Comparison of ENCODE assay signal across 29 mouse cellular contexts in the genomic region with DNA sequence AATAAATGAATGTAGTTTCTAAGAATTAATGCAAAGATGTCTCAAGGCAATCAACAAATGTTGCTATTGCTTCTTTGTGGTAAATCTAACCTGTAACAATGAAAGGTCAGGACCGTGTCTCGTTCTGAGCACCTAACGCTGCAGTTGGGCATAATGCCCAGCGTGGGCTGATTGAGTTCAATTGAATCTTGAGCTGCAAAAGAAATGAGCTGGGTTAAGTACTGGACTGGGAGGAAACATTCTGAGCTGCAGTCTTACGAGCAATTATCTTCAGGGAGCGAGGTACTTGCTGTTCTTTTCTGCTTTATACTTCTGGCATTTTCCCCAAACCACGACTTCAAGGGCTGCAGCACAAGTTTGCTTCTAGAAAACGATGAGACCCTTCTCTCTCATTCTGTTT. TPM values are rescaled to one million over a fixed set of nuclear protein-coding genes. Genes with fewer than 3 reads are reported as not detected.
DNase-seq lines count a peak whose midpoint lies in the region; ATAC-seq and TF ChIP-seq lines count a peak whose summit lies in the region.
"Had no signal": no experiment of that assay in that cellular context is flagged by ENCODE, and none has a peak within 500 bp of the region (broad histone marks: within the 10 kb centered on the region; RNA-seq: fewer than 3 reads in every experiment).

No protein-coding gene starts in this region.

- H3K36me3 ChIP-seq in forebrain, embryonic 14.5 days (ENCODE audit: control insufficient read depth, insufficient read depth, low read length), result no peaks in the 10 kb centered on the region
- no peaks in the 10 kb centered on the region for H3K36me3 ChIP-seq in forebrain, embryonic 10.5 days (replicated peaks)
- no peaks in the 10 kb centered on the region for H3K36me3 ChIP-seq in liver, adult 2 months (ENCODE audit: control insufficient read depth, insufficient read depth, low read length)
- no peaks in the 10 kb centered on the region for H3K36me3 ChIP-seq in liver, embryonic 12.5 days
- H3K36me3 ChIP-seq in kidney, postnatal 0 days (ENCODE audit: insufficient read depth, low read length), result no peaks in the 10 kb centered on the region
- H3K36me3 ChIP-seq in testis, adult 2 months (ENCODE audit: control insufficient read depth, insufficient read depth, low read length), result no peaks in the 10 kb centered on the region
- H3K36me3 ChIP-seq: forebrain, embryonic 12.5 days; heart, embryonic 15.5 days; liver, embryonic 13.5 days; midbrain, embryonic 12.5 days; neural tube, embryonic 12.5 days had no signal

- peak; percentile 33 for DNase-seq in forebrain, embryonic 14.5 days (ENCODE audit: low spot score)
- no peak for DNase-seq in forebrain, embryonic 10.5 days (ENCODE audit: extremely low spot score, low spot score)
- DNase-seq in liver, adult 2 months (ENCODE audit: extremely low read depth, low read depth, low spot score), result peak; percentile 62
- no peak for DNase-seq in kidney, postnatal 0 days (ENCODE audit: low spot score)
- no peak for DNase-seq in frontal cortex, postnatal 36 days (ENCODE audit: low spot score in 2 of 2)
- DNase-seq in embryo, embryonic 11 days, result no peak
- DNase-seq: adrenal gland, postnatal 14 days; cerebellum, adult 2 months; cerebellum, postnatal 36 days; gastrocnemius, postnatal 25 days; heart, adult 2 months; left cerebral cortex, postnatal 4 days; liver, embryonic 13.5 days; right cerebral cortex, postnatal 14 days; thymus, postnatal 14 days had no signal

- TF ChIP-seq POLR2A in liver, adult 2 months (IDR thresholded peaks at IDR 0.05; ENCODE audit: extremely low read depth, insufficient read depth, low read length), result no peak
- TF ChIP-seq POLR2A in testis, adult 2 months (IDR thresholded peaks at IDR 0.05; ENCODE audit: control insufficient read depth, low read depth, low read length), result no peak

- H3K79me2 ChIP-seq in liver, adult 2 months (ENCODE audit: control insufficient read depth, insufficient read depth, low read length), result no peaks in the 10 kb centered on the region

- ATAC-seq in forebrain, embryonic 14.5 days, result no peak
- no peak for ATAC-seq in liver, embryonic 12.5 days
- no peak for ATAC-seq in kidney, postnatal 0 days (replicated peaks; ENCODE audit: low FRiP score, low read depth)
- ATAC-seq: activated CD4-positive, CD25-positive, alpha-beta regulatory T cell, adult 4 months; CD4-positive, CD25-positive, alpha-beta regulatory T cell, adult 4 months; hindbrain, embryonic 16.5 days; lung, postnatal 0 days had no signal

- H3K4me2 ChIP-seq in forebrain, embryonic 14.5 days (ENCODE audit: low read length), result no peak overlapping the region
- no peak overlapping the region for H3K4me2 ChIP-seq in liver, embryonic 12.5 days
- H3K4me2 ChIP-seq in kidney, postnatal 0 days (ENCODE audit: low read length), result no peak overlapping the region
- H3K4me2 ChIP-seq: forebrain, embryonic 12.5 days; heart, embryonic 15.5 days; liver, embryonic 13.5 days; midbrain, embryonic 12.5 days; neural tube, embryonic 12.5 days had no signal

- H3K9ac ChIP-seq in forebrain, embryonic 14.5 days (ENCODE audit: low read length), result no peak overlapping the region
- H3K9ac ChIP-seq in liver, adult 2 months (ENCODE audit: low read depth, low read length), result 0 out of 2 replicates have a peak overlapping the region, but pooled peaks have one; percentile 1
- H3K9ac ChIP-seq in liver, embryonic 12.5 days, result no peak overlapping the region
- no peak overlapping the region for H3K9ac ChIP-seq in kidney, postnatal 0 days (ENCODE audit: low read depth, low read length)
- H3K9ac ChIP-seq: forebrain, embryonic 12.5 days; heart, embryonic 15.5 days; liver, embryonic 13.5 days; midbrain, embryonic 12.5 days; neural tube, embryonic 12.5 days had no signal

- no peak overlapping the region for H3K4me3 ChIP-seq in forebrain, embryonic 14.5 days (ENCODE audit: low read depth, low read length)
- H3K4me3 ChIP-seq in forebrain, embryonic 10.5 days, result no peak overlapping the region
- H3K4me3 ChIP-seq in liver, adult 2 months (ENCODE audit: insufficient read depth, low read depth, low read length), result no peak overlapping the region
- H3K4me3 ChIP-seq in liver, embryonic 12.5 days, result no peak overlapping the region
- no peak overlapping the region for H3K4me3 ChIP-seq in kidney, postnatal 0 days (replicated peaks; ENCODE audit: low read depth, low read length)
- H3K4me3 ChIP-seq in testis, adult 2 months (ENCODE audit: control insufficient read depth, low read depth, low read length), result peak overlapping the region; percentile 2; the same call in 1 of the 2 replicates
- H3K4me3 ChIP-seq: forebrain, embryonic 12.5 days; heart, adult 2 months; heart, embryonic 15.5 days; left cerebral cortex, adult 2 months; liver, embryonic 13.5 days; midbrain, embryonic 12.5 days; neural tube, embryonic 12.5 days had no signal

- H3K4me1 ChIP-seq in forebrain, embryonic 14.5 days (ENCODE audit: control insufficient read depth, insufficient read depth, low read length), result no peaks in the 10 kb centered on the region
- no peaks in the 10 kb centered on the region for H3K4me1 ChIP-seq in forebrain, embryonic 10.5 days
- H3K4me1 ChIP-seq in liver, adult 2 months (ENCODE audit: control insufficient read depth, insufficient read depth, low read length), result peaks cover 12% of the 10 kb centered on the region; the same call in 1 of the 2 replicates
- no peaks in the 10 kb centered on the region for H3K4me1 ChIP-seq in liver, embryonic 12.5 days
- no peaks in the 10 kb centered on the region for H3K4me1 ChIP-seq in kidney, postnatal 0 days (replicated peaks; ENCODE audit: insufficient read depth, low read length)
- H3K4me1 ChIP-seq in testis, adult 2 months (ENCODE audit: control insufficient read depth, insufficient read depth, low read length), result peaks cover 2% of the 10 kb centered on the region; the same call in 1 of the 2 replicates
- H3K4me1 ChIP-seq: forebrain, embryonic 12.5 days; heart, embryonic 15.5 days; liver, embryonic 13.5 days; midbrain, embryonic 12.5 days; neural tube, embryonic 12.5 days had no signal

- H3K27me3 ChIP-seq in forebrain, embryonic 14.5 days (replicated peaks; ENCODE audit: control insufficient read depth, insufficient read depth, low read length), result no peaks in the 10 kb centered on the region
- H3K27me3 ChIP-seq in forebrain, embryonic 10.5 days (ENCODE audit: poor library complexity, severe bottlenecking), result no peaks in the 10 kb centered on the region
- no peaks in the 10 kb centered on the region for H3K27me3 ChIP-seq in liver, adult 2 months (ENCODE audit: control insufficient read depth, insufficient read depth, low read length)
- no peaks in the 10 kb centered on the region for H3K27me3 ChIP-seq in liver, embryonic 12.5 days (replicated peaks)
- no peaks in the 10 kb centered on the region for H3K27me3 ChIP-seq in kidney, postnatal 0 days (ENCODE audit: insufficient read depth, low read length)
- H3K27me3 ChIP-seq in testis, adult 2 months (ENCODE audit: control insufficient read depth, insufficient read depth, low read length), result no peaks in the 10 kb centered on the region
- H3K27me3 ChIP-seq: forebrain, embryonic 12.5 days; heart, embryonic 15.5 days; liver, embryonic 13.5 days; midbrain, embryonic 12.5 days; neural tube, embryonic 12.5 days had no signal

- no peak for TF ChIP-seq CTCF in liver, adult 2 months (IDR thresholded peaks at IDR 0.05; ENCODE audit: low read depth, low read length)
- no peak for TF ChIP-seq CTCF in kidney, postnatal 0 days (IDR thresholded peaks at IDR 0.05; ENCODE audit: low read depth)
- TF ChIP-seq CTCF in testis, adult 2 months (IDR thresholded peaks at IDR 0.05; ENCODE audit: control insufficient read depth, insufficient read depth, insufficient replicate concordance, low read depth, low read length), result no peak

- H3K9me3 ChIP-seq in forebrain, embryonic 14.5 days (replicated peaks; ENCODE audit: control insufficient read depth, low read length), result no peaks in the 10 kb centered on the region
- 0 out of 2 replicates have a peak, but pooled peaks cover 7% of the 10 kb centered on the region for H3K9me3 ChIP-seq in forebrain, embryonic 10.5 days
- 0 out of 2 replicates have a peak, but pooled peaks cover 4% of the 10 kb centered on the region for H3K9me3 ChIP-seq in liver, embryonic 12.5 days (replicated peaks)
- no peaks in the 10 kb centered on the region for H3K9me3 ChIP-seq in kidney, postnatal 0 days (replicated peaks; ENCODE audit: low read length)
- H3K9me3 ChIP-seq: forebrain, embryonic 12.5 days; heart, embryonic 15.5 days; midbrain, embryonic 12.5 days; neural tube, embryonic 12.5 days had no signal

- WGBS in forebrain, embryonic 14.5 days, result 35% methylated on average over 8 of the region's 8 CpGs
- WGBS in forebrain, embryonic 10.5 days, result 84% methylated on average over 8 of the region's 8 CpGs
- WGBS in liver, adult 2 months, result 46% methylated on average over 8 of the region's 8 CpGs
- 72% methylated on average over 8 of the region's 8 CpGs for WGBS in liver, embryonic 12.5 days (ENCODE audit: insufficient replicate concordance)
- WGBS in kidney, postnatal 0 days, result 78% methylated on average over 8 of the region's 8 CpGs

- H3K27ac ChIP-seq in forebrain, embryonic 14.5 days (ENCODE audit: low read depth, low read length), result no peak overlapping the region
- no peak overlapping the region for H3K27ac ChIP-seq in forebrain, embryonic 10.5 days
- peak overlapping the region; percentile 79 for H3K27ac ChIP-seq in liver, adult 2 months (replicated peaks; ENCODE audit: insufficient read depth, low read depth, low read length)
- H3K27ac ChIP-seq in liver, embryonic 12.5 days, result no peak overlapping the region
- H3K27ac ChIP-seq in kidney, postnatal 0 days, result 0 out of 2 replicates have a peak overlapping the region, but pooled peaks have one; percentile 19
- H3K27ac ChIP-seq in testis, adult 2 months (ENCODE audit: control insufficient read depth, insufficient read depth, low read depth, low read length), result peak overlapping the region; percentile 87
- H3K27ac ChIP-seq: forebrain, embryonic 12.5 days; heart, embryonic 15.5 days; left cerebral cortex, adult 2 months; midbrain, embryonic 12.5 days; neural tube, embryonic 12.5 days had no signal

RNA-seq across cellular contexts. Expression of gene Sdr9c7, which starts 38.0 kb away (rescaled TPM):
- not detected in 2 replicates for polyA plus RNA-seq in forebrain, embryonic 14.5 days (2014; fragmentation: Nextera tagmentation; extraction: Ambion mirVana)
- polyA plus RNA-seq in forebrain, embryonic 10.5 days (2016; fragmentation: Nextera tagmentation; extraction: Ambion mirVana), result not detected in 2 replicates
- 25.6 and 26.9 TPM in 2 replicates for total RNA-seq in liver, adult 2 months (2014; rRNA removed)
- polyA plus RNA-seq in liver, adult 2 months (2012; rRNA removed), result 20.4 and 36.7 TPM in 2 replicates
- not detected in 2 replicates for polyA plus RNA-seq in liver, embryonic 12.5 days (2016; fragmentation: Nextera tagmentation; extraction: Ambion mirVana)
- polyA plus RNA-seq in kidney, postnatal 0 days (2015; fragmentation: Nextera tagmentation; extraction: Ambion mirVana), result not detected in 2 replicates
- polyA plus RNA-seq in testis, adult 2 months (2012; rRNA removed), result 0.38 and 0.49 TPM in 2 replicates
- total RNA-seq: gastrocnemius, postnatal 25 days; heart, adult 2 months; hematopoietic stem cell, adult 5-6 weeks; left cerebral cortex, adult 2 months; left cerebral cortex, postnatal 4 days had no signal
- polyA plus RNA-seq: activated CD4-positive, CD25-positive, alpha-beta regulatory T cell, adult 4 months; CD4-positive, CD25-positive, alpha-beta regulatory T cell, adult 4 months; forebrain, embryonic 12.5 days; heart, adult 2 months; heart, embryonic 15.5 days; hindbrain, embryonic 16.5 days; liver, embryonic 13.5 days; lung, postnatal 0 days; midbrain, embryonic 12.5 days; neural tube, embryonic 12.5 days had no signal

RNA-seq across cellular contexts. Expression of gene Rdh7, which starts 47.7 kb away (rescaled TPM):
- not detected in 2 replicates for polyA plus RNA-seq in forebrain, embryonic 14.5 days (2014; fragmentation: Nextera tagmentation; extraction: Ambion mirVana)
- not detected in 2 replicates for polyA plus RNA-seq in forebrain, embryonic 10.5 days (2016; fragmentation: Nextera tagmentation; extraction: Ambion mirVana)
- 1,124 and 1,219 TPM in 2 replicates for total RNA-seq in liver, adult 2 months (2014; rRNA removed)
- polyA plus RNA-seq in liver, adult 2 months (2012; rRNA removed), result 1,436 and 1,472 TPM in 2 replicates
- 0.07 TPM in 1 of 2 replicates, not detected in the other for polyA plus RNA-seq in liver, embryonic 12.5 days (2016; fragmentation: Nextera tagmentation; extraction: Ambion mirVana)
- 0.13 and 0.21 TPM in 2 replicates for polyA plus RNA-seq in kidney, postnatal 0 days (2015; fragmentation: Nextera tagmentation; extraction: Ambion mirVana)
- polyA plus RNA-seq in testis, adult 2 months (2012; rRNA removed), result not detected in 2 replicates
- total RNA-seq: ES-E14; gastrocnemius, postnatal 25 days; heart, adult 2 months; hematopoietic stem cell, adult 5-6 weeks; left cerebral cortex, adult 2 months; left cerebral cortex, postnatal 4 days had no signal
- polyA plus RNA-seq: activated CD4-positive, CD25-positive, alpha-beta regulatory T cell, adult 4 months; CD4-positive, CD25-positive, alpha-beta regulatory T cell, adult 4 months; cerebellum, adult 2 months; forebrain, embryonic 12.5 days; frontal cortex, adult 2 months; heart, adult 2 months; heart, embryonic 15.5 days; hindbrain, embryonic 16.5 days; lung, postnatal 0 days; midbrain, embryonic 12.5 days; neural tube, embryonic 12.5 days had no signal

Comparison
In these comparisons a context has a peak if more than half of its experiments do, and no peak if none do; other contexts are left out.
1. DNase-seq: peak in forebrain, embryonic 14.5 days (single experiment) and liver, adult 2 months (single experiment); none in forebrain, embryonic 10.5 days (single experiment), kidney, postnatal 0 days (single experiment), frontal cortex, postnatal 36 days (0 of 2) and embryo, embryonic 11 days (single experiment).
2. H3K27ac ChIP-seq: peak in liver, adult 2 months (single experiment), kidney, postnatal 0 days (single experiment) and testis, adult 2 months (single experiment); none in forebrain, embryonic 14.5 days (single experiment), forebrain, embryonic 10.5 days (single experiment) and liver, embryonic 12.5 days (single experiment).
3. RNA of gene Sdr9c7, which starts 38.0 kb away (polyA plus RNA-seq): 20.4 to 36.7 TPM in liver, adult 2 months; 0.38 to 0.49 TPM in testis, adult 2 months, not detected in kidney, postnatal 0 days, not detected in forebrain, embryonic 14.5 days, not detected in forebrain, embryonic 10.5 days and not detected in liver, embryonic 12.5 days; every median in the first group is over 10 times any median in the second.
4. RNA of gene Rdh7, which starts 47.7 kb away (polyA plus RNA-seq): 1,436 to 1,472 TPM in liver, adult 2 months; 0.13 to 0.21 TPM in kidney, postnatal 0 days, 0.07 TPM in liver, embryonic 12.5 days, not detected in testis, adult 2 months, not detected in forebrain, embryonic 14.5 days and not detected in forebrain, embryonic 10.5 days; every median in the first group is over 1,000 times any median in the second.